Mouse (Mus musculus) limb, embryonic 15.5 days (tissue): ENCODE measurements around the gene 4930442H23Rik. TPM values are rescaled to one million over a fixed set of nuclear protein-coding genes. Genes with fewer than 3 reads are reported as not detected.
"Not testable (repeated sequence)": the region's sequence is repeated elsewhere in the genome, so short reads cannot be mapped to it uniquely, and the experiment has no call there.

ENCODE experiments used
- ATAC-seq: fragments of 200-750 bp; cut with Nextera tagmentation; 2 replicates; pipeline ENCODE4 v1.8.0; 2017; ENCODE audit warnings: low read depth, moderate TSS enrichment; ENCODE audit not compliant: insufficient number of reproducible peaks, low FRiP score, low TSS enrichment
- H3K27ac ChIP-seq: fragments of 300-500 bp; sonication (generic); 2 replicates; pipeline ENCODE4 v1.5.1; 2015; ENCODE audit warnings: moderate library complexity, mild to moderate bottlenecking, inconsistent platforms
- H3K27me3 ChIP-seq: fragments of 300-500 bp; sonication (generic); 2 replicates; pipeline ENCODE4 v1.6.1; 2015; ENCODE audit warnings: inconsistent platforms
- H3K36me3 ChIP-seq: fragments of 300-500 bp; sonication (generic); 2 replicates; pipeline ENCODE4 v1.6.1; 2015; ENCODE audit warnings: inconsistent platforms
- H3K4me1 ChIP-seq: fragments of 300-500 bp; sonication (generic); 2 replicates; pipeline ENCODE4 v1.6.1; 2015; ENCODE audit warnings: inconsistent platforms
- H3K4me2 ChIP-seq: fragments of 300-500 bp; sonication (generic); 2 replicates; pipeline ENCODE4 v1.6.1; 2015; ENCODE audit warnings: mild to moderate bottlenecking, inconsistent platforms
- H3K4me3 ChIP-seq: fragments of 300-500 bp; sonication (generic); 2 replicates; pipeline ENCODE4 v1.5.1; 2015; ENCODE audit warnings: mild to moderate bottlenecking, inconsistent platforms
- H3K9ac ChIP-seq: fragments of 300-500 bp; sonication (generic); 2 replicates; pipeline ENCODE4 v1.6.1; 2015; ENCODE audit warnings: inconsistent platforms
- H3K9me3 ChIP-seq: fragments of 300-500 bp; sonication (generic); 2 replicates; pipeline ENCODE4 v1.6.1; 2016; ENCODE audit warnings: inconsistent platforms
- WGBS: fragments of 180-500 bp; shearing (Covaris S2); methylation state at CpG from one replicate; pipeline ENCODE4 v1.1.7; 2015; 5-methylcytosine and 5-hydroxymethylcytosine counted together
- polyA plus RNA-seq: library from polyadenylated mRNA; unstranded; fragments of >200 nt; fragmentation: Nextera tagmentation; extraction: Ambion mirVana; gene quantifications from 2 replicates; pipeline ENCODE4 v1.2.1, GENCODE M21; 2015

Gene 4930442H23Rik
- polyA plus RNA-seq, 1 experiment from 2014 or later = not detected

DNA sequence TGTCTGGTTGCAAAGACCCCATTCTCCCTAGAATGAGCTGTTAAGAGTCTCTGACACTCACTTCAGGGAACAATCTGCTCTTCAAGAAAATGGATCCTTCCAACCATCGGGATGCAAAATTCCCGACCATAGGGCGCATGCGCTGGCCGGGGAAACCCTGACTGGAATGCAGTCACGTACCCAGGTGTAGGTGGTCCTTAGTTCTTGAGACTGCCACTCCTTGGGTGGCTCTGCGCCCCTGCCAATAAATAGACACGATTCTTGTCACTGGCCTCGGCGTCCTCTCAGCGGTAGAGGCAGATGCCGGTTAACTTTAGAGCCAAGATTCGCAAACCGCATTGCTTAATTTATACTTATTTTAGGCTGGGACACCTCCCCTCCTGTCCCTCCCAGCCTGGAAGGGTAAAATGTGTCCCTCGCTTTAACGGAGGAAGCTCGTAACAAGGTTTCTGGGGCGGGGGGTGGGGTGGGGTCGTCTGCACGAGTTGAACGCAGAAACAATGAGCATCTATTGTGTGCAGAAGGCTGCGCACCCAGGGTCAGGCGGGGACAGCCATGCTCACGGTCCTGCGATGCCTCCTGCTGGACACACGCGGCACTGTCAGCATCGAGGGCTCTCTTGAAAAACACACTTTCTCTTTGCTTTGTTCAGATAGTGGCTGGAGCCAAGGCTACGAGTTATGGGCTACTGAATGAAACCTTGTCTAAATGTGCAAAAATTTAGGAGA lies 8.9 kb downstream of the 4930442H23Rik start:
- H3K9ac ChIP-seq = no peak overlapping the region; the same call in 1 of the 2 replicates
- H3K4me2 ChIP-seq = peak overlapping the region; percentile 49
- H3K4me3 ChIP-seq = peak overlapping the region; percentile 34
- ATAC-seq = peak; percentile 37; the same call in 1 of the 2 replicates
- peak overlapping the region; percentile 91 for H3K27ac ChIP-seq
- WGBS = 3% methylated on average over 29 of the region's 29 CpGs
- peaks cover 55% of the 10 kb centered on the region for H3K4me1 ChIP-seq
- H3K9me3 ChIP-seq = no peaks in the 10 kb centered on the region
- peaks cover 21% of the 10 kb centered on the region for H3K36me3 ChIP-seq
- no peaks in the 10 kb centered on the region for H3K27me3 ChIP-seq

DNA sequence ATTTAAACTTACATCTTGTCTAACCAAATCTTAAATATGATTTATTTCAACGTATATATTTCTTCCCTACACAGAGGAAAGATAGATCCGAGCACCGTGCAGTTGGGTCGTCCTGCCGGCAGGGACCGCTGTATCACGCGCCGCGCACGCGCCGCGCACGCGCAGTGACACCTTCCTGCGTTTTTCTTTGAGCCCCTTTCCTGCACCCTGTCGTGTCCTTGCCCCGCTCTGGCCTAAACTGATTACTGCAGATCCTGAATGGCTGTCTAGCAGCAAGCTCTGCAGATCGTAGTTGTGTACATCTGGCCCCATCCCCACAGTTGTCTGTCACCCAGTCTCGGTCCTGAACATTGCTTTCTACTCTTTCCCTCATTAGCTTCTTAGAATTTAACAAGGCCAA lies 10.5 kb downstream of the 4930442H23Rik start:
- H3K9me3 ChIP-seq = no peaks in the 10 kb centered on the region
- H3K27ac ChIP-seq = peak overlapping the region; percentile 91
- no peak overlapping the region for H3K9ac ChIP-seq
- ATAC-seq = 0 out of 2 replicates have a peak, but pooled peaks have one; percentile 7
- 4% methylated on average over 21 of the region's 21 CpGs for WGBS
- peaks cover 4% of the 10 kb centered on the region for H3K36me3 ChIP-seq
- no peaks in the 10 kb centered on the region for H3K27me3 ChIP-seq
- peaks cover 46% of the 10 kb centered on the region for H3K4me1 ChIP-seq
- peak overlapping the region; percentile 11 for H3K4me3 ChIP-seq
- peak overlapping the region; percentile 32 for H3K4me2 ChIP-seq

DNA sequence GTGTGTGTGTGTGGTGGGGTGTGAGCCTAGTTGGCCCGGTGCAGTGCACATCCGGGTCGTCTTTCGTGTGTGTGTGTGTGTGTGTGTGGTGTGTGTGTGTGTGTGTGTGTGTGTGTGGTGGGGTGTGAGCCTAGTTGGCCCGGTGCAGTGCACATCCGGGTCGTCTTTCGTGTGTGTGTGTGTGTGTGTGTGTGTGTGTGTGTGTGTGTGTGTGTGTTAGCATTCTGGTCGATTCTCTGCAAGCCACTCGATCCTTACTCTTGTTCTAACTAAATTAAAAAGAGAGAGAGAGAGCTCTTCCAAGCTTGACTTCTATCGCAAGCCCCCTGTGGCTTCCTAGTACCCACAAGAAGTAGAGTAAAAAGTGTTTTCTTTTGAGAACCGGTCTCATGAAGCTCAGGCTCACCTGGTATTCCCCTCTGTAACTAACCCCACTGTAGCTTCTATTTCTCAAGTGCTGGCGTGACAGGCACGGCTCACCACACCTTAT lies 14.2 kb downstream of the 4930442H23Rik start:
- H3K27ac ChIP-seq = peak overlapping the region; percentile 47; the same call in 1 of the 2 replicates
- H3K27me3 ChIP-seq, H3K9ac ChIP-seq, H3K4me3 ChIP-seq, H3K9me3 ChIP-seq, ATAC-seq, H3K36me3 ChIP-seq: not testable (repeated sequence)
- H3K4me1 ChIP-seq = peaks cover 43% of the 10 kb centered on the region
- H3K4me2 ChIP-seq = peak overlapping the region; percentile 17; the same call in 1 of the 2 replicates
- 34% methylated on average over 6 of the region's 14 CpGs for WGBS

DNA sequence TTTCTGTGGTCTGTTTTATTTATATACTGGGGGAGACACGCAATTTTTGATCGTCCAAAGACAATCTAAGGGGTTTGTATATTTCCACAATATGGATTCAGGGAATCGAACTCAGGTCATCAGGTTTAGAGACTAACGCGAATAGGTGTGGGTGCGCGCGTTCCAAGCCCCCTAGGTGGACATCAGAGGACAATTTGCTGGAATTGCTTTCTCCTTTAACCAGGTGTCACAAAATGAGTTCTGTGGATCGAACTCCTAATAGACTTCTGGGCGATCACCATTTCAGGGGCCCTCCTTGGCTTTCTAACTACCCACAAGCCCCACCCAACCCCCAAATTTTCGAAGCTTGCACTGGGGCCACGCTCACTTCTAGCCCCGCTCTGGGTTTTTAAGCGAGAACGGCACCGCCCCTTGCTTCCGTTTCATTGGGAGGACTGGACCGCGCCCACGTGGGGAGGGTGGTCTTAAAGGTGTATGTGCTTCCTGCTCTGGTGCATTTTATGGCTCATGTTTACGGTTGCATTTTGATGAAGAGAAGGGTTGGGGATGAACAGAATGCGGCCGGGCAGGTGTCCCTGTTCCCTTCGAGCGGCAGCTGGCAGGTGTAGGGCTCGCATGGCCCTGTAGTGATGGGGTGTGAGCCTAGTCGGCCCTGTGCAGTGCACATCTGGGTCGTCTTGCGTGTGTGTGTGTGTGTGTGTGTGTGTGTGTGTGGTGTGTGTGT lies 15.0 kb downstream of the 4930442H23Rik start:
- Histone ChIP-seq H3K9me3 (no peaks in the 10 kb centered on the region), H3K4me3 (peak overlapping the region; percentile 87), H3K4me2 (peak overlapping the region; percentile 64), H3K9ac (peak overlapping the region; percentile 11; the same call in 1 of the 2 replicates), H3K4me1 (peaks cover 38% of the 10 kb centered on the region), H3K36me3 (peaks cover 16% of the 10 kb centered on the region), H3K27ac (peak overlapping the region; percentile 72), H3K27me3 (no peaks in the 10 kb centered on the region)
- ATAC-seq = 0 out of 2 replicates have a peak, but pooled peaks have one; percentile 41
- whole genome bisulfite sequencing = 1% methylated on average over 29 of the region's 29 CpGs

DNA sequence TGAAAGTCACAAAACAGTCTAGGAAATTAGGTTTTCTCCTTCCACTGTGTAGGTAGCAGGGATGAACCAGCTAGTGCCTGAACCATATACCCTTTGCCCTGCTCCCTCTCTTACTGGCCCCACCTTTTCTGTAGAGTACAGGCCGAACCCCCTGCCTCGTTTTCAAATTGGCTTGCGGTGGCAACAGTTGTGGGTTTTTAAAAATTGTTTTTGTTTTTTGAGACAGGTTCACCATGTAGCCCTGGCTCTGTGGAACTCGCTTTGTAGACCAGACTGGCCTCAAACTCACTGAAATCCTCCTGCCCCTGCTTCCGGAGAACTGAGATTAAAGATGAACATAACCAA lies 15.6 kb downstream of the 4930442H23Rik start:
- WGBS = 6% methylated on average over 5 of the region's 5 CpGs

DNA sequence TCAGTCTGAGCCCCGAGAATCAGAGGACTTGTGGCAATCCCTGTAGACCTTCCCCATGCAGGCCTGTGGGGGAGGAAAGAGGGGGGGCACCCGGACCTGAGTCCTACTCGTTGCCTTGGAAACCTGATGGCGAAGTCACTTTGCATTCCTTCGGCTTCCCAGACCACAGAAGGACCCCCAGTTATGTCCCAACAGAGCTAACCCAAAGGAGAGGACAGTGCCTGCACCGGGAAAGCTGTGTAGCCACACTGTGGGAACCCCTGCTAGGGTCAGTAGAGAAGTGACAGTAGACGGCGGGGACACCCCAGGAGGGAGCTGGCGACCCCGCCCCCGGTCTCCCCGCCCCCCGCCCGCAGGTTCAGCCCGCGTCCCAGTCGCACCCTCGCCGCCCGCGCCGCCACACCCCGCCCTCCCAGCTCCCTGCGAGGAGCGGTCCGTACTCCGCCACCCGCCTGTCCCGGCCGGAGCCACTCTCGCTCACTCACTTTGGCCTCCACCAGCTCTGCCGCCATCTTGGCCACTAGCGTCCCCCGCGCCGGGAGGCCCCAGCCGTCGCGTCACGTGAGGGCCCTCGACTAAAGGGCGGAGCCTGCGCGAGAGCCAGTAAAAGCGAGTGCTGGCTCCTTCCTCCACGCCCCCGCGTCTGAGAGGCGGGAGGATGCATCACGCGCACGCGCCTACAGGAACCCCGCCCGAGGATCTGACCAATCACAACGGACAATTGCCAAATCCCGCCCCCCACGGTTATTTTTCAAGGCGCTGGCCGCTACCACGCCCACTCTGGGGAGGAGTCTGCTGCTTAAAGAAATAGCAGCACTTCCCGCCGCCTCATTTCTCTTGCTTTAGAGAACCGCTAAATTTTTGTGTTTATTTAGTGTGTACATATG lies 16.2 kb downstream of the 4930442H23Rik start, which contains the start of gene Pias4:
Pias4 (minus strand) TSS at position 724 of the 887 bp plus-strand sequence.
- under 1% methylated on average over 59 of the region's 64 CpGs for WGBS
- H3K9me3 ChIP-seq = no peaks in the 10 kb centered on the region
- H3K27ac ChIP-seq = peak within 1 kb of the TSS; percentile 72
- H3K9ac ChIP-seq = peak within 1 kb of the TSS; percentile 78
- peak within 1 kb of the TSS; percentile 87 for H3K4me3 ChIP-seq
- H3K27me3 ChIP-seq = no peaks in the 10 kb centered on the region
- H3K4me2 ChIP-seq = peak within 1 kb of the TSS; percentile 64
- peaks cover 34% of the 10 kb centered on the region for H3K4me1 ChIP-seq
- ATAC-seq = peak; percentile 87
- peaks cover 25% of the 10 kb centered on the region for H3K36me3 ChIP-seq

More for the DNA sequence above, 15.6 kb downstream of the 4930442H23Rik start:
- H3K27me3 ChIP-seq = no peaks in the 10 kb centered on the region
- H3K27ac ChIP-seq = peak overlapping the region; percentile 72
- H3K4me1 ChIP-seq = peaks cover 34% of the 10 kb centered on the region
- peak overlapping the region; percentile 64 for H3K4me2 ChIP-seq
- peaks cover 21% of the 10 kb centered on the region for H3K36me3 ChIP-seq
- 0 out of 2 replicates have a peak overlapping the region, but pooled peaks have one; percentile 5 for H3K9ac ChIP-seq
- H3K4me3 ChIP-seq = peak overlapping the region; percentile 87
- peak; percentile 62; the same call in 1 of the 2 replicates for ATAC-seq
- no peaks in the 10 kb centered on the region for H3K9me3 ChIP-seq

DNA sequence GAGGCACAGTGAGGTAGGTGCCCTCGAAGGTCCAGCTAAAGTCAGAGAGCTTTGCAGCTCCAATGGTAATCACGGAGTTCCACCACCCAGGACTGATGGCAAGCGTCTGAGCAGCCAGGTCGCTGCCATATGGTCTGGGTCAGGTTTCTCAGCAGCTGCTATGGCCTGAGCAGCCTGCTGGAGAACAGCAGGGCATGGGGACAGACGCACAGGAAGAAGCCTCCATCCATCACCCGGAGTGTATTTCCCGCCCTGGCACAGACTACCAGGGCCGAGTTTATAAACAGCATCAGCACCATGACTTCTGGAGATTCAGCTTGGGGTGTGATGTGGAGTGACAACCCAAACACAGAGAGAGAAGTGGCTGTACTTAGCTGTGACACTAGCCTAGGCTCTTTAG lies 18.5 kb downstream of the 4930442H23Rik start:
- Histone ChIP-seq H3K9ac (no peak overlapping the region), H3K4me1 (peaks cover 46% of the 10 kb centered on the region), H3K4me2 (no peak overlapping the region), H3K9me3 (no peaks in the 10 kb centered on the region), H3K4me3 (no peak overlapping the region), H3K27me3 (no peaks in the 10 kb centered on the region), H3K36me3 (peaks cover 49% of the 10 kb centered on the region), H3K27ac (no peak overlapping the region)
- 62% methylated on average over 8 of the region's 8 CpGs for WGBS
- ATAC-seq = no peak

DNA sequence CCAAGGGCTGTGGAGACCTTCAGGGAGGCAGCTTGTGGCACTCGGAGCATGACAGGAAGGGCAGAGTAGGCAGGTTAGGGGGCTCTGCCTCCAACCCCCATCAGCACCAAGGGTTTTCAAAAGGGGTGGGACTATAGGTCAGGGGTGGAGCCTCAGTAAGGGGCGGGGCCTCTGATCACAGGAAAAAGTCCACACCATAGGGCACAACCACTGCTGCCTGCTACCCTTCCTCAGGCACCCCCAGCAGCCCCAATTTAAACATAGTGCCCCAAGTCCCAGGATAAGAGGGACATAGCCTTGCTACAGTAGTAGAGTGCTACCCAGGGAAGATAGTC lies 21.4 kb downstream of the 4930442H23Rik start:
- 63% methylated on average over 2 of the region's 2 CpGs for WGBS
- Histone ChIP-seq H3K27me3 (no peaks in the 10 kb centered on the region), H3K27ac (no peak overlapping the region), H3K9ac (no peak overlapping the region), H3K4me3 (no peak overlapping the region), H3K4me2 (no peak overlapping the region), H3K36me3 (peaks cover 74% of the 10 kb centered on the region), H3K4me1 (peaks cover 37% of the 10 kb centered on the region), H3K9me3 (no peaks in the 10 kb centered on the region)
- ATAC-seq = no peak

DNA sequence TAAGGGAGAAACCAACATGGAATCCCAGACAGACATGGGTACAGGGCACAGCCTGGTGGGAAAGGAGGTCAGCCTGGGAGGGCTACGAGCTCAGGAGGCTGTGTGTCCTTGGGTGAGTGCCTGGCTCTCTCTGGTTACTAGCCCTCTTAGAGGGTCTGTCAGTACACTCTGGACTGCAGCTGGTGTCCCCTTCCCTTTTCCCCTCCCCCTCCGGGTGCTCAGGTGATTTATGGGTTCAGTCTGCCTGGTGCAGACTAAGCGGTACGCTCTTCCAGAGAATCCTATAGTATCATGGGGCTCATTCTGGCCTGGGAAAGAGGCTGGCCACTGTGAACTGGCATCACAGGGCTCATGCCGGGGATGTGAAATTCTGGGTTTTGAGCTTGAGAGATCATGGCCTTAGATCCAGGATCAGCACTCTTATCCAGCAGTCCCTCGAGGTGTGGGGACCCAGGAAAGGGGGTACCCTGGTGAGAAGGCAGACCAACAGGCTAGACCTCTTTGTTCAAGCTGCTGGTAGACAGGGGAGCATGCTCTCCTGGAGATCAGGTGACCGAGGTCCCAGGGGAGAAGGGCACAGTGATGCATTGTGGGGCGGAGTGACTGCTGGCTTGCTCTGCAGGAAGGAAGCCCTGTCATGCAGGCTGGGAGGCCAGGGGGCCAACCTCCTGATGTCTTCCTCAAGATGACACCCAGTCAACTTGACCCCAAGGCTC lies 21.9 kb downstream of the 4930442H23Rik start:
- peaks cover 80% of the 10 kb centered on the region for H3K36me3 ChIP-seq
- H3K27ac ChIP-seq = no peak overlapping the region

DNA sequence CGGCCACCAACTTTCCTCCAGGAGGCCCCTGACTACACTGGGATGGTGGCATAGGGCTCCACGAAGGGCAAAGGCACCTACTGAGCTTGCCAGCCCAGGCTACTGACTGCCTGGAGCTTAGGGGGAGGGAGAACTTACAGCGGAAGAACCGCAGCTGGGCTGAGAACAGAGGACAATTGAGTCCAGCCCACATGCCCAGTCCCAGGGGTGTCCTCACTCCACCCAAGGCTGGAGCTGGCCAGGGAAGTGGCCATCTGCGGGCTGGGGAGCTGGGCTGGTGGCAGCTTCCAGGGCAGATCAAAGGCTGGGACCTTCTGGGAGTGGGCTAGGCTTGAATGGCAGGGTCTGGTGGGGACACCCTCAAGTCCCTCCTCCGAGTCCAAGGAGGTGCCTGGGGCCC lies 28.9 kb downstream of the 4930442H23Rik start:
- Histone ChIP-seq H3K27me3 (no peaks in the 10 kb centered on the region), H3K4me3 (no peak overlapping the region), H3K4me1 (peaks cover 12% of the 10 kb centered on the region), H3K4me2 (no peak overlapping the region), H3K27ac (peak overlapping the region; percentile 55), H3K9me3 (no peaks in the 10 kb centered on the region), H3K36me3 (peaks cover 82% of the 10 kb centered on the region), H3K9ac (no peak overlapping the region)
- ATAC-seq = no peak
- WGBS = 61% methylated on average over 6 of the region's 6 CpGs

More for the DNA sequence above, 21.9 kb downstream of the 4930442H23Rik start:
- no peak for ATAC-seq
- no peak overlapping the region for H3K4me2 ChIP-seq
- H3K4me3 ChIP-seq = no peak overlapping the region
- no peaks in the 10 kb centered on the region for H3K27me3 ChIP-seq
- no peak overlapping the region for H3K9ac ChIP-seq
- peaks cover 33% of the 10 kb centered on the region for H3K4me1 ChIP-seq
- 71% methylated on average over 8 of the region's 8 CpGs for WGBS
- no peaks in the 10 kb centered on the region for H3K9me3 ChIP-seq

DNA sequence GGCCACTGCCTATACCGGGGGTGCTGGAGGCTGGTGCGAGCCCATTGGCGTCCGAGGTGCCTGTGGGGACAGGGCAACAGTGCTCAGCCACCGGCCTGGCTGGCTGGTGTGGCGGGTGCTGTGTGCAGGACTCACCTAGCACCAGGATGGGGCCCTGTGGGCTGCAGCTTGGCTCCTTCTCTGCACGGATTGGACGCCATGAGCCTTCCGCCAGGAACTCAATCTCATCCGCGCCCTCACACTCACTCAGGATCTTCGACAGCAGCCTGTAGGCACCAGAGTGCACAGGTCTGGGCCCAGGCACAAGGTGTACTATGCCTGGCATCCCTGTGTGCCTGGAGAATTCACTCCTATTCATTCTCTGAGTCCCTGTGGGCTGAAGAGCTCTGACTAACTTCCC lies 29.3 kb downstream of the 4930442H23Rik start:
- Histone ChIP-seq H3K4me1 (peaks cover 12% of the 10 kb centered on the region), H3K4me3 (no peak overlapping the region), H3K9ac (no peak overlapping the region), H3K27ac (peak overlapping the region; percentile 24; the same call in 1 of the 2 replicates), H3K36me3 (peaks cover 85% of the 10 kb centered on the region), H3K27me3 (no peaks in the 10 kb centered on the region), H3K4me2 (no peak overlapping the region), H3K9me3 (no peaks in the 10 kb centered on the region)
- 89% methylated on average over 12 of the region's 12 CpGs for WGBS
- ATAC-seq = no peak
